Mouse (Mus musculus) myocyte (in vitro differentiated cells): ENCODE results near the gene Npc1l1.

Experiments
- CEBPB ChIP-seq: IDR thresholded peaks from 2 replicates; pipeline ENCODE4 v1.6.1; 2011; ENCODE audit warnings: mild to moderate bottlenecking, moderate library complexity; ENCODE audit not compliant: poor library complexity, insufficient read depth, severe bottlenecking
- E2F4 ChIP-seq: IDR thresholded peaks from one replicate; pipeline ENCODE4 v1.6.1; 2011; ENCODE audit warnings: mild to moderate bottlenecking, control low read depth, moderate library complexity; ENCODE audit not compliant: insufficient read depth
- MAX ChIP-seq: IDR thresholded peaks from one replicate; pipeline ENCODE4 v1.6.1; 2011; ENCODE audit warnings: low read depth, mild to moderate bottlenecking, control low read depth
- MYOD1 ChIP-seq, 3 experiments: IDR thresholded peaks; one replicate each; pipeline ENCODE4 v1.6.1; 2011; ENCODE audit warnings: control low read depth in 2 of 3, low read depth in 2 of 3, mild to moderate bottlenecking in 2 of 3, moderate library complexity in 1 of 3; ENCODE audit not compliant: insufficient read length in 2 of 3, control insufficient read depth in 1 of 3
- MYOG ChIP-seq, 3 experiments: IDR thresholded peaks; one replicate each; pipeline ENCODE4 v1.6.1; 2011; ENCODE audit warnings: control low read depth in 2 of 3, low read depth in 2 of 3, mild to moderate bottlenecking in 2 of 3; ENCODE audit not compliant: insufficient read length in 2 of 3, control insufficient read depth in 1 of 3, insufficient read depth in 1 of 3
- POLR2A ChIP-seq: IDR thresholded peaks from one replicate; pipeline ENCODE4 v1.6.1; 2011; ENCODE audit warnings: low read depth, mild to moderate bottlenecking, control low read depth, moderate library complexity; ENCODE audit not compliant: insufficient read length
- POLR2AphosphoS2 ChIP-seq: IDR thresholded peaks from one replicate; pipeline ENCODE4 v1.6.1; 2011; ENCODE audit warnings: low read depth, control low read depth; ENCODE audit not compliant: insufficient read length
- REST ChIP-seq: IDR thresholded peaks from one replicate; pipeline ENCODE4 v1.6.1; 2011; ENCODE audit warnings: mild to moderate bottlenecking, control low read depth, moderate library complexity; ENCODE audit not compliant: insufficient read depth, insufficient read length
- SRF ChIP-seq: IDR thresholded peaks from one replicate; pipeline ENCODE4 v1.6.1; 2011; ENCODE audit warnings: low read depth; ENCODE audit not compliant: control insufficient read depth, insufficient read length
- TCF12 ChIP-seq: IDR thresholded peaks from one replicate; pipeline ENCODE4 v1.6.1; 2011; ENCODE audit warnings: mild to moderate bottlenecking, control low read depth; ENCODE audit not compliant: poor library complexity, insufficient read depth, severe bottlenecking
- TCF3 ChIP-seq: IDR thresholded peaks from one replicate; pipeline ENCODE4 v1.6.1; 2011; ENCODE audit warnings: low read depth, control low read depth; ENCODE audit not compliant: insufficient read length
- USF1 ChIP-seq: IDR thresholded peaks from one replicate; pipeline ENCODE4 v1.6.1; 2011; ENCODE audit warnings: low read depth, mild to moderate bottlenecking, control low read depth, moderate library complexity

DNA sequence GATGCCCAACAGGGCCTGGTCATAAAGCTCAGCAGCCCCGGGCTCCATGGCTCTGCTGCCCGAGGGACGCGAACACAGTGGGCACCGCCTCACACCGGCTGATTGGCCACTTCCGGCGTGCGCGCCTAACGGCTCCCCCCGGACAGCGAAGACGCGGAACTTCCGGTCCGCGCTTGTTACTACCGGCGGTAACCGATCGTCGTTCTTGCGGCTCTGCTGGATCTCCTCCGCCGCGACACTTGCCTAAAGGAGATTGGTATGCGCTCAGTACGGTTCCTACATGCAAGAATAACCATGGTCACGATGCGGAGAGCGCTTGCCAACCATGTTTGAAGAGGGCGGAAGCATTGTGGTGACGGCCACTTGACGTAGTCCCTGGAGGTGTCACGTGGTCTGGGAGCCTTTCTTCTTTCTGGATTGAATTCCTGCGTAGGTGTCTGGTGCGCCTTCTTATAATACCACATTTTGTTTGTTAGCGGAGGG is 29.8 kb downstream of the Npc1l1 start, which contains the start of gene Nudcd3:
- TF ChIP-seq POLR2A = peak; percentile 94
- peak; percentile 90 for TF ChIP-seq POLR2AphosphoS2
- TF ChIP-seq MAX = no peak
- no peak for TF ChIP-seq MYOD1 (IDR thresholded peaks at IDR 0.05; ENCODE audit: control insufficient read depth in 1 of 3, insufficient read length in 2 of 3, low read depth in 2 of 3)
- no peak for TF ChIP-seq TCF12
- peak in 2 of 3 experiments; percentile 15 to 51 for TF ChIP-seq MYOG (IDR thresholded peaks at IDR 0.05; ENCODE audit: control insufficient read depth in 1 of 3, insufficient read depth in 1 of 3, insufficient read length in 2 of 3, low read depth in 2 of 3)
- no peak for TF ChIP-seq SRF
- no peak for TF ChIP-seq E2F4
- TF ChIP-seq TCF3 = no peak
- peak; percentile 98 for TF ChIP-seq USF1
- TF ChIP-seq CEBPB = no peak
- peak; percentile 6 for TF ChIP-seq REST
